Mouse (Mus musculus) heart, postnatal 0 days (tissue): ENCODE data around the gene Srek1.

Experiments used
- CTCF ChIP-seq: IDR thresholded peaks from 2 replicates; pipeline ENCODE4 v1.5.1; 2016; ENCODE audit warnings: antibody characterized with exemption, control low read depth, low read depth
- EP300 ChIP-seq: IDR thresholded peaks from 2 replicates; pipeline ENCODE4 v1.6.1; 2016; ENCODE audit warnings: antibody characterized with exemption, low read depth

GRCm38 (mm10) chr13:103695456-103695855 lies 79.0 kb downstream of the Srek1 start:
- TF ChIP-seq CTCF = no peak
- no peak for TF ChIP-seq EP300
